Mouse (Mus musculus) brown adipose tissue, adult 24 weeks (tissue): Measurements from ENCODE around the gene Usp34. TPM values are rescaled to one million over a fixed set of nuclear protein-coding genes. Genes with fewer than 3 reads are reported as not detected.
A peak's percentile ranks its signal among the peaks of the same experiment; 100 is the strongest.
"Not testable (repeated sequence)": the region's sequence is repeated elsewhere in the genome, so short reads cannot be mapped to it uniquely, and the experiment has no call there.

Source experiments
- H3K27ac ChIP-seq: fragments of 200-500 bp; replicated peaks from 2 replicates; pipeline ENCODE4 v1.5.1; 2012; ENCODE audit warnings: low read depth, mild to moderate bottlenecking, low read length
- H3K4me1 ChIP-seq: fragments of 200-500 bp; 2 replicates; pipeline ENCODE4 v1.6.1; 2012; ENCODE audit warnings: low read length, mixed read lengths; ENCODE audit not compliant: control insufficient read depth, insufficient read depth, insufficient read length
- H3K4me3 ChIP-seq: fragments of 200-500 bp; 2 replicates; pipeline ENCODE4 v1.5.1; 2012; ENCODE audit warnings: low read depth, mild to moderate bottlenecking, low read length, moderate library complexity; ENCODE audit not compliant: insufficient read depth
- polyA plus RNA-seq: library from polyadenylated mRNA; stranded (reverse); fragments of >200 nt; gene quantifications from 2 replicates; pipeline ENCODE4 v1.2.4, GENCODE M21; 2012; ENCODE audit not compliant: missing spikeins, insufficient read depth, insufficient read length

Usp34 gene
- polyA plus RNA-seq, 1 experiment, result 15.9 TPM

DNA sequence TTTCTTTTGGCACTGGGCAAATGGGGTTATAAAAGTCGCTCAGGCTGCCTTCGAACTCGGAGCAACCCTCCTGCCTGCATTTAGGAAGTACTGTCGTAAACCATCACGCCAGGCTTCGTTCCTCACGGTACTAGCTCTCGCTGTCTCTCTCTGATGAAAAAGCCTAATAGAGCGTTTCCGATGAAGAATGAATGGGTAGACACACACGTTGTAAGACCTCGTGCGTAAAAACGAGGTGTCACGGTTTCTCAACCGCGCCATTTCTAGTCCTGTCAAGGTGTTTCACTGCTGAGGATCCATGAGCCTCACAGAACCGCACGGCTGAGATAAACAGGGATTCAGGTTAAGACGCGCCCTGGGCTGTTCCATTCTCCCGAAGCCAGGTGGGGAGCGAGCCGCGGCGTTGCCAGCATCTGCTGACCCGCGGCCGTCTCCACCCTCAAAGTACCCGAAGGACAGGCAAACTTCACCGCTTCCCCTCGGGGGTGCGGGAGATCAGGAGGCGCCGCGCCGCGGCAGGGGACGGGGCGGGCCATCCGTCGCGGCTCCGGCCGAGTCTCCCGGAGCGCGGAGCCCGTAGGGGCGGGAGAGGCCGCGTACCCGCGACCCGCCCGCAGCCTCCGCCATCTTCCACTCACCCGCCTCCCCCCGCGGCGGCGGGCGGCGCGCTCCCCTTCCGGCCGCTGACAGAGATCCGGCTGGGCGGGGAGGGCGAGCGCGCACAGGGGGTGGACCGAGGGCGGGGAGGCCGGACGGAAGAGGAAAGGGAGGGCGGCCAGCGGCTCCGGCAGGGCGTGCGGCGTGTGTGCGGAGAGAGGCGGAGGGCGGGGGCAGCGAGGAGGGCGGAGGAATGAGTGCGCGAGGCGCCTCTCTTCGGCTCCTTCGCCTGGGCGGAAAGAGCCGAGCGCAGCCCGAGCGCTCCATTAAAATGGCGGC is 754 bp upstream of the Usp34 start:
- peaks cover 3% of the 10 kb centered on the region for H3K4me1 ChIP-seq
- H3K27ac ChIP-seq, result peak overlapping the region; percentile 94
- H3K4me3 ChIP-seq, result peak overlapping the region; percentile 99

DNA sequence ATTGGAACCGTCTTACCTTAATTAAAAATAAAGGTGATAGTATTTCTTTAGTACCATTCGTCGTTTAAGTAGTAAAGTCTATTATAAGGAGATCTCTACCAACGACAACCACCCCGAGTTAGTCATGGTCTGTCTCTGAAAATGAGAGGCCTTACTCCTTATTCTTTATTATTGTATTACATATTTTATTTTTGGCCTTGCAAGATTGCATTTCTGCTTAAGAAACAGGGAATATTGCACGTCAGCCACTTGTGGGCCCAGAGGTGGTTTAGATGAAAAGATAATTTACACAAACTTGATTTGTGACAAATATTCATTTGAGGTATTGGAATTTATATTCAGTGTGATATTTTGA is 848 bp downstream of the Usp34 start:
- Histone ChIP-seq H3K27ac (no peak overlapping the region), H3K4me3 (peak overlapping the region; percentile 100), H3K4me1 (peaks cover 5% of the 10 kb centered on the region)

DNA sequence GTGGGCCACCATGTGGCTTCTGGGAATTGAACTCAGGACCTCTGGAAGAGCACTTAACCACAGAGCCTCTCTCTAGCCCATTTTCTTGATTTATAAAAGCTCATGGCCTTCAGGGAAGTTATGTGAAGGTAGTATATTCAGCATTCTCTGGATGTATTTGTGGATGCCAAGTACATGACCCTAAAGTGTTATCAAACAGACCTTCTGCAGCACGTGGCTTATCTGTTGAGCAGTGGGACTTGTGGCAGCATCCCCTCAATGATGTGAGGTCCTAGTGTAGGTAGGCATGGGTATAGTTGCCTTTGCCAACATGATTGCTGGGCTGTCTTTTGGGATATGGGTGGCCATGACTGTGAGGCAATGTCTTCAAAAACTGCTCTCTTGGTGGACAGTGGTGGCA is 6.8 kb downstream of the Usp34 start:
- no peak overlapping the region for H3K4me3 ChIP-seq
- H3K27ac ChIP-seq, result no peak overlapping the region
- H3K4me1 ChIP-seq, result peaks cover 2% of the 10 kb centered on the region; the same call in 1 of the 2 replicates

DNA sequence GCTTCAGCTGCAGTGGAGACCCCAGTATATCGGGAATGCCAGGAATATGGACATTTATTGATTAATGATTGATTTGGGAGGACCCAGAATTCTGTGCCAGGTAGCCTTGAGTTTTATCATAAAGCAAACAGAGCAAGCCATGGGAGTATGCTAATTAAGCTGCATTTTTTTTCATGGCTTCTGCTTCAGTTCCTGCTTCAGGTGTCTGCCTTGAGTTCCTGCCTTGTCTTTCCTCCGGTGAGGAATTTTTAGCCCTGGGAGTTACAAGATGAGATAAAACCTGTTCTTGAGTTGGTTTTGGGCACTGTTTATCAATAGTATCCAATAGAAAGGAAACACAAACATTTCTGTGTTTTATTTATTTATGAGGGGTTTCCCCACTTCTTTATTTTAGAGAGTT is 22.7 kb downstream of the Usp34 start:
- no peak overlapping the region for H3K4me3 ChIP-seq
- H3K27ac ChIP-seq, result no peak overlapping the region
- H3K4me1 ChIP-seq, result 0 out of 2 replicates have a peak, but pooled peaks cover 2% of the 10 kb centered on the region

GRCm38 (mm10) chr11:23332136-23332535 is 25.4 kb downstream of the Usp34 start:
- Histone ChIP-seq H3K27ac (no peak overlapping the region), H3K4me1 (0 out of 2 replicates have a peak, but pooled peaks cover 2% of the 10 kb centered on the region), H3K4me3 (no peak overlapping the region)

DNA sequence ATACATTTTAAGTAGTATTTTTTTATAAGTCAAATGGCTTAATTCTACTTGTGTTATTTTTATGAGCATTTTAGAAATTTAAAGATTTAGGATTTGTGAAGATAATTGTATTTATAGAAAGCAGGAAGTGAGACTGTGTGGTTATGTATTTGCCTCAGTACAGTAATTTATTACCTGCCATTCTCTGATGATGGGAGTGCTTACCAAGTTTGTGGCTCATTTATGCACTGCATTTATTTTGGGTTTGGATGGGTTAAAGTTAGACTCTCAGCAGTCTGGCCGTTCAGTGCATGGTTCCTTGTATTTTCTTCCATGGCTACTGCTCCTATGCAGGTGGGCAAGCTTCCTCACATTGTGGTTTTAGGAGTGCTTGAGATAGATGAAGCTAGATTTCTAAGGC is 28.5 kb downstream of the Usp34 start:
- Histone ChIP-seq H3K4me3 (no peak overlapping the region), H3K27ac (no peak overlapping the region)

GRCm38 (mm10) chr11:23357226-23357625 is 50.5 kb downstream of the Usp34 start:
- H3K4me3 ChIP-seq, result not testable (repeated sequence)

More for the DNA sequence above, 28.5 kb downstream of the Usp34 start:
- no peaks in the 10 kb centered on the region for H3K4me1 ChIP-seq

DNA sequence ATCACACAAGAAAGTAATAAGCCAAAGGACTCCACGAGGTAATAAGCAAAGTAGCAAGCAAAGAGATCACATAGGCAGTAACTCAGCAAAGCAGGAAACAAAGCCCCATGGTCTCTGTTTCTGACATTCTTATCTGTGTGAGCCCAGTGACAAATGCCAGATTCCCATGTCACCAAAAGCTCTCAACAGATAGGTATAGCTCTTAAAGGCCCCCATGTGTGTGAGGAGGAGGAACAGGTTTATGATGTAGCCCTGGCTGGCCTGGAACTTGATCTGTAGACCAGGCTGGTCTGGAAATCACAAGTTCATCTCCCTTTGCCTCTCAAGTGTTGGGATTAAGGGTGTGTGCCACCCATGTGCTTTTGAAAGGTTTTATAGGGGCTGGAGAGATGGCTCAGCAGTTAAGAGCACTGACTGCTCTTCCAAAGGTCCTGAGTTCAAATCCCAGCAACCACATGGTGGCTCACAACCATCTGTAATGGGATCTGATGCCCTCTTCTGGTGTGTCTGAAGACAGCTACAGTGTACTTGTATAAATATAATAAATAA is 53.1 kb downstream of the Usp34 start:
- not testable (repeated sequence) for H3K27ac ChIP-seq, H3K4me3 ChIP-seq, H3K4me1 ChIP-seq

More at GRCm38 (mm10) chr11:23357226-23357625, 50.5 kb downstream of the Usp34 start:
- not testable (repeated sequence) for H3K4me1 ChIP-seq, H3K27ac ChIP-seq

DNA sequence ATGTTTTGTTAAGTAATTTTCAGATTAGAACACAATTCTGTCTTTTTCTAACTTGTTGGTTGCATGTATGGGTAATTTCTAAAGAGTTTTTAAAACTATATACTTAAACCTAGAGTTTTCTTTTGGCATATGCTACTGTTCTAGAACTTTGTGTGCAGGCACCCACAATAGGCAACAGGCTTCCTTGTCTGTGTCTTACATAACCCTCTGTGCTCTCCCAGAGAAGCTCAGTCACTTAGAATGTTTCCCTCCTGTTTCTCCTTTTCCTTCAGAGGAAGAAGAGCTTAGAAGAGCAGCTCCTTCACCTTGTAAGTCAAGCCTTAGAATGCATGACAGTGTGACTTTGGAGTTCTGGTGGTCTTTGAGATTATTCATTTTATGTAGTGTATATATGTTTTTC is 55.6 kb downstream of the Usp34 start:
- H3K4me1 ChIP-seq, result no peaks in the 10 kb centered on the region
- H3K4me3 ChIP-seq, result no peak overlapping the region
- no peak overlapping the region for H3K27ac ChIP-seq

DNA sequence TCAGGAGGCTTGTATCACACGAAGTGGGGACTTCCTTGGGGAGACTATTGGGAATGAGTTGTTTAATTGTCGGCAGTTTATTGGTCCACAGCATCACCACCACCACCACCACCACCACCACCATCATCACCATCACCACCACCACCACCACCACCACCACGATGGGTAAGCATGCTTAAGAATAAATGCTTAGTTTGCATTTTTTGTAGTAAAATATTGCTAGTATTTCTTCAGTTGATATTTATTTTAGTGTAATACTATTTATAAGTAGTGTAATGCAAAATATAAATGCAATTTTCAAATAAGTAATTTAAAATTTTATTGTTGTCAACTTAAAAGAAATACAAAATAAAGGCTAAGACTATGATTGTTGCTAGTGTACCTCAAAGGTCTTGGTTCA is 57.7 kb downstream of the Usp34 start:
- Histone ChIP-seq H3K27ac (no peak overlapping the region), H3K4me3 (no peak overlapping the region), H3K4me1 (no peaks in the 10 kb centered on the region)

DNA sequence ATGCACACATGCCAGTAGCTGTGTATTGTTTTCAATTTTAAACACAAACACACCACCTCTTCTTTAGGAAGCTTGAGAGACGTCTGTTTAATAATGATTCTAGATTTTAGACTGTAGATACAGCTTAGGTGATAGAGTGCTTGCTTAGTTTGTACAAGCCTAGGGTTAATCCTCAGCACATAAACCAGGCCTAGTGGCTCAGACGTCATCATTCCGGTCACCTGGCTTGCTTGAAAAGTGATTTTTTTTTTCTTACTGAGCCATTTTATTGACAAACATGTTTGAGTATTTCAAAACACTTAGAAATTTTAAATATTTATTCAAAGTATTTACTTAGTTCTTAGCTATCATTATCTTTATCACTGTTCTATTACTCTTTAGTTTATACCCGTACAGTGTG is 65.3 kb downstream of the Usp34 start:
- Histone ChIP-seq H3K27ac (no peak overlapping the region), H3K4me3 (no peak overlapping the region), H3K4me1 (no peaks in the 10 kb centered on the region)

GRCm38 (mm10) chr11:23372490-23372889 is 65.8 kb downstream of the Usp34 start:
- no peak overlapping the region for H3K4me3 ChIP-seq
- H3K4me1 ChIP-seq, result no peaks in the 10 kb centered on the region
- H3K27ac ChIP-seq, result no peak overlapping the region

DNA sequence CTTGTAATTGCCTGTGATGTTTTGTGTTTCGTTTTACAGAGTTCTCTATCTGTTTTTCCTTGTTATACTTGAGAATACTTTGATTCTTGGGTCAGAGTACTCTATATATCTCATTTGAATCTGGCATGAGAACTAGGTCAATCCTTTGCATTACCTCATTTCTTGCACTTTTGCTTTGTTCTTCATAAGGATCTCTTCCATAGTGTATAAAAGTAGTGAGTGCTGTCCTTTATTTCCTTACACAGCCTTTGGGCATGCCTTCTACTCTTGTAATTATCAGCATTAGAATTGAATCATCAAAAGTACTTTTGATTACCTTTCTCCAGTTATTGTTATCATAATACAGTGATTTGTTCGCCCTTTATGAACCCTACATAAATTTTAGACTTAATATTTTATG is 73.4 kb downstream of the Usp34 start:
- no peaks in the 10 kb centered on the region for H3K4me1 ChIP-seq
- no peak overlapping the region for H3K4me3 ChIP-seq
- no peak overlapping the region for H3K27ac ChIP-seq

DNA sequence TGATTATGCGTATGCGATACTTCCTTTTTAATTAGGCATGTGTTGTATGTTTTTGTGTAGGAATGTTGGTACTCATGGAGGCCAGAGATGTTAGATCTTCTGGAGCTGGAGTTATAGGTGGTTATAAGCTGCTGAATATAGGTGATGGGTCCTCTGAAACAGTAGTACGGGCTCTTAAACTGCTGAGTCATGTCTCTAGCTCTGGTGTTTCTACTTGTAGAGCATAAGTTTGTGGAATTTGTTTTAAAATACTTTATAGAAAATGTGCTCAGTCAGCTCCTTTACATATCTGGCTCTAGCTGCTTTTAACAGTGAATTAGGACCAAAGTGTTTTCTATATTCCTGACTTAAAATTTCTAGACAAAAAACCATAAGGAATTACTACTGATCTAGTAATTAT is 73.9 kb downstream of the Usp34 start:
- H3K27ac ChIP-seq, result no peak overlapping the region
- no peaks in the 10 kb centered on the region for H3K4me1 ChIP-seq
- no peak overlapping the region for H3K4me3 ChIP-seq

DNA sequence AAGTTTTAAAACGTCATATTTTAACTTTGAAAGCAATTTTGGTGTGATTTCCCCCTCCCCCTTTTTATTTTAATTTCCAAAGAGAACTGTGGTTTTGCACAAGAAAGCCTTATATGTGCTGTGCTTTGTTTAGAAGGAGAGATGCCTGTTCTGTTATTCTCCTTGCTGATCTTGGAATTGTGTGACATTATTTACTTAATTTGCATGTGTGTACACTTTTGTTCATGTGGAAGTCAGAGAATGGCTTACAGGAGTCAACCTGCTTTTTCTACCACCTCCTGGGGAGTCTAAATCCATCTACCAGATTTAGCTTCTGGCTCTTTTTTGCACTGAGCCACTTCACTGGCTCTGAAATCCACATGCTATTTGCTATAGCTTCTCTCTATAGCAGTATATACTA is 76.1 kb downstream of the Usp34 start:
- H3K4me3 ChIP-seq, result no peak overlapping the region
- no peak overlapping the region for H3K27ac ChIP-seq
- no peaks in the 10 kb centered on the region for H3K4me1 ChIP-seq

GRCm38 (mm10) chr11:23389649-23390048 is 83.0 kb downstream of the Usp34 start:
- Histone ChIP-seq H3K27ac (no peak overlapping the region), H3K4me1 (no peaks in the 10 kb centered on the region), H3K4me3 (no peak overlapping the region)
